35 mouse cellular contexts compared by ENCODE assay signal in the genomic region with DNA sequence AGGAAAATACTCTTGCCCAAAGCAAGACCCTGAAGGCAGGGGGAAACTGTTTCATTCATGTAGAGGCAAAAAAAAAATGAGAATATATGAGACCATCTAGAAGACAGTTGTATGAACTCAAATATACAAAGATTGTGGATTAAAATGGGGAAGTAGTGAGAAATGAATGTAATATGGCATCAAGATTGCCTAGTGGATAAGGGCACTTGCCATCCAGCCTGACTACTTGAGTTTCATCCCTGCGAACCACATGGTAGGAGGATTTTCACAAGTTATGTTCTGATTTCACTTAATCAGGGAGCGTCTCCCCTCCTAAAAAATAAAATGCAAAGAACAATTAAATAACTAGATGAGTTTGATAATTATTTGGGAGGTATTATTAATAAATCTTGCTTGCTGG.
"Had no signal": no experiment of that assay in that cellular context is flagged by ENCODE, and none has a peak within 500 bp of the region (broad histone marks: within the 10 kb centered on the region; RNA-seq: fewer than 3 reads in every experiment).

No protein-coding gene starts in this region.

- H3K27ac ChIP-seq: heart, embryonic 13.5 days; heart, embryonic 15.5 days; hindbrain, embryonic 10.5 days; hindbrain, embryonic 12.5 days; hindbrain, embryonic 13.5 days; hindbrain, embryonic 14.5 days; hindbrain, embryonic 15.5 days; hindbrain, postnatal 0 days; intestine, embryonic 15.5 days; kidney, embryonic 15.5 days; kidney, postnatal 0 days; layer of hippocampus, adult 2 months; left cerebral cortex, adult 2 months had no signal

- H3K36me3 ChIP-seq: heart, embryonic 12.5 days; heart, embryonic 13.5 days; heart, embryonic 15.5 days; hindbrain, embryonic 10.5 days; hindbrain, embryonic 12.5 days; hindbrain, embryonic 13.5 days; hindbrain, embryonic 15.5 days; intestine, embryonic 15.5 days; kidney, embryonic 15.5 days had no signal

- H3K9me3 ChIP-seq: heart, embryonic 12.5 days; heart, embryonic 13.5 days; heart, embryonic 15.5 days; hindbrain, embryonic 10.5 days; hindbrain, embryonic 12.5 days; hindbrain, embryonic 13.5 days; hindbrain, embryonic 15.5 days; intestine, embryonic 15.5 days; kidney, embryonic 15.5 days had no signal

- ATAC-seq: hindbrain, embryonic 16.5 days; hindbrain, postnatal 0 days; inflammation-experienced regulatory T-cells, adult 6 months; intestine, embryonic 15.5 days; intestine, embryonic 16.5 days; intestine, postnatal 0 days had no signal

- H3K4me1 ChIP-seq: heart, embryonic 12.5 days; heart, embryonic 13.5 days; heart, embryonic 15.5 days; hindbrain, embryonic 10.5 days; hindbrain, embryonic 12.5 days; hindbrain, embryonic 13.5 days; hindbrain, embryonic 15.5 days; intestine, embryonic 15.5 days; kidney, embryonic 15.5 days had no signal

- H3K9ac ChIP-seq: heart, embryonic 12.5 days; heart, embryonic 13.5 days; heart, embryonic 15.5 days; hindbrain, embryonic 12.5 days; hindbrain, embryonic 13.5 days; hindbrain, embryonic 14.5 days; hindbrain, embryonic 15.5 days; intestine, embryonic 15.5 days; kidney, embryonic 15.5 days had no signal

- H3K27me3 ChIP-seq: heart, embryonic 12.5 days; heart, embryonic 13.5 days; heart, embryonic 15.5 days; intestine, embryonic 15.5 days had no signal

- H3K4me3 ChIP-seq: heart, embryonic 12.5 days; heart, embryonic 13.5 days; heart, embryonic 15.5 days; hindbrain, embryonic 10.5 days; hindbrain, embryonic 12.5 days; hindbrain, embryonic 13.5 days; hindbrain, embryonic 15.5 days; intestine, embryonic 15.5 days; kidney, embryonic 15.5 days; layer of hippocampus, adult 2 months; left cerebral cortex, adult 2 months had no signal

- H3K4me2 ChIP-seq: heart, embryonic 11.5 days; heart, embryonic 12.5 days; heart, embryonic 13.5 days; heart, embryonic 15.5 days; hindbrain, embryonic 12.5 days; hindbrain, embryonic 13.5 days; hindbrain, embryonic 14.5 days; hindbrain, embryonic 15.5 days; intestine, embryonic 15.5 days; kidney, embryonic 15.5 days had no signal

- DNase-seq: heart, postnatal 10 days; heart, postnatal 14 days; heart, postnatal 36 days; heart, postnatal 4 days; kidney, adult 11 months; kidney, adult 18-20 months; kidney, adult 2 months; kidney, adult 8-10 months; kidney, adult 9 months; kidney, postnatal 10 days; kidney, postnatal 14 days; kidney, postnatal 25 days; kidney, postnatal 36 days; kidney, postnatal 4 days; layer of hippocampus, adult 9-11 months; layer of hippocampus, postnatal 36 days had no signal
